Mouse (Mus musculus) gastrocnemius, postnatal 10 days (tissue): ENCODE measurements at regions not wholly inside any gene's neighbourhood (a gene's known extent, or its start where the extent isn't known, plus 50 kb on each side); places are given as distances from the start of the nearest gene placed in this dataset.
"Not testable (repeated sequence)": the region's sequence is repeated elsewhere in the genome, so short reads cannot be mapped to it uniquely, and the experiment has no call there.

Source experiments
- DNase-seq: peaks from one replicate; pipeline ENCODE4 v3.0.0; 2021; ENCODE audit warnings: mixed read lengths

GRCm38 (mm10) chr9:9606322-9606721, 367.4 kb upstream of the Arhgap42 start:
- DNase-seq = no peak

- no peak for DNase-seq
Measured at GRCm38 (mm10) chr9:9591263-9591662, 352.4 kb upstream of the Arhgap42 start.

- no peak for DNase-seq
Measured at GRCm38 (mm10) chr9:9583011-9583605, 344.2 kb upstream of the Arhgap42 start.

GRCm38 (mm10) chr9:9582301-9583010, 343.6 kb upstream of the Arhgap42 start:
- no peak for DNase-seq

- no peak for DNase-seq
Measured at GRCm38 (mm10) chr9:9568040-9568649, 329.2 kb upstream of the Arhgap42 start.

GRCm38 (mm10) chr9:9564551-9564950, 325.6 kb upstream of the Arhgap42 start:
- DNase-seq = no peak

- DNase-seq = no peak
Measured at GRCm38 (mm10) chr9:9548657-9549056, 309.8 kb upstream of the Arhgap42 start.

- no peak for DNase-seq
Measured at GRCm38 (mm10) chr9:9547570-9547969, 308.7 kb upstream of the Arhgap42 start.

GRCm38 (mm10) chr9:9547121-9547520, 308.2 kb upstream of the Arhgap42 start:
- no peak for DNase-seq

GRCm38 (mm10) chr9:9500345-9500744, 261.4 kb upstream of the Arhgap42 start:
- DNase-seq = no peak

- DNase-seq = no peak
Measured at GRCm38 (mm10) chr9:9493594-9494182, 254.8 kb upstream of the Arhgap42 start.

GRCm38 (mm10) chr9:9477145-9477544, 238.2 kb upstream of the Arhgap42 start:
- DNase-seq = no peak

- no peak for DNase-seq
Measured at GRCm38 (mm10) chr9:9475009-9475744, 236.3 kb upstream of the Arhgap42 start.

GRCm38 (mm10) chr9:9444213-9444612, 205.3 kb upstream of the Arhgap42 start:
- no peak for DNase-seq

- no peak for DNase-seq
Measured at GRCm38 (mm10) chr9:9420326-9420725, 181.4 kb upstream of the Arhgap42 start.

GRCm38 (mm10) chr9:9412460-9413181, 173.7 kb upstream of the Arhgap42 start:
- no peak for DNase-seq

GRCm38 (mm10) chr9:9394190-9394589, 155.3 kb upstream of the Arhgap42 start:
- DNase-seq = not testable (repeated sequence)

GRCm38 (mm10) chr9:9376650-9377189, 137.8 kb upstream of the Arhgap42 start:
- no peak for DNase-seq

- peak; percentile 75 for DNase-seq
Measured at GRCm38 (mm10) chr9:9375304-9375904, 136.5 kb upstream of the Arhgap42 start.

GRCm38 (mm10) chr9:9372594-9372993, 133.7 kb upstream of the Arhgap42 start:
- no peak for DNase-seq

GRCm38 (mm10) chr9:9368731-9369130, 129.8 kb upstream of the Arhgap42 start:
- no peak for DNase-seq
